Mouse (Mus musculus): ENCODE data around the gene Ctsd. TPM values are rescaled to one million over a fixed set of nuclear protein-coding genes. Genes with fewer than 3 reads are reported as not detected.

Ctsd gene
- polyA plus RNA-seq (2012; rRNA removed): 689 and 921 TPM in 2 replicates

DNA sequence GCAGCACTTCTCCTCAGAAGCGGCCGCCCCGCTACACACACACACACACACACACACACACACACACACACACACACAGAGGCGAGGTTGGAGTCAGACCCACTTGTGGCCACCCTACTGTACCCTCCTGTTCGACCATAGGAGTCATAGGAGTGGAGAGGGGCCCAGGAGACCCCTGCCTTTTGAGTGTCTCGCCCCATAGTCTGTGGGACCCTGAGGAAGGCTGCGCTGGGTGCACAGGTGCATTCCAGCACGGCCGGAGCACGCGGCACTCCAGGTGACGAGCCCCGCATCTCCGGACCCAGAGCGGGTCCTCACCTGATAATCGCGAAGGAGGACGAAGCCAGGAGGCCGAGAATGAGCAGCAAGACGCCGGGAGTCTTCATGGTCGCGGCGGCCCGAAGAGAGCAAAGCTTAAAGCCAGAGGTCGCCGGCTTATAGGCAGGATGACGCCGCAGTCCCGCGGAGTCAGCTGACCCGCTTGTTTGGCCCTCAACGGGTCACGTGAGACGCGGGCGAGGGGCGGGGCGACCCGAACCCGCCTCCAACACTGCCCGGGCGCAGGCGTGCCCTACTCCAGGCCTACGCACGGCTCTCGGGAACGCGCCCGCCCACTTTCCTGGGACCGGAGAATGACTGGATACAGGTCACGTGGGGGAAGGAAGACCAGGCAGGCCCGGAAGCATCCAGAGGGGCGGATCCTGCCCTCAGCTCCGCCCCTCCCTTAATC is at the start of gene Ctsd:
TSS of gene Ctsd (minus strand) at position 620 of the 730 bp plus-strand sequence.
- peak; percentile 97 for DNase-seq
- peak within 1 kb of the TSS; percentile 94 for H3K4me3 ChIP-seq (replicated peaks; ENCODE audit: extremely low read depth, low read depth, low read length)
- under 1% methylated on average over 55 of the region's 55 CpGs for WGBS
- TF ChIP-seq CTCF (IDR thresholded peaks at IDR 0.05; ENCODE audit: insufficient read depth, low read length) (no peak), POLR2A (IDR thresholded peaks at IDR 0.05; ENCODE audit: borderline replicate concordance, extremely low read depth, low read depth, low read length) (peak; percentile 95)
- H3K4me1 ChIP-seq (ENCODE audit: control insufficient read depth, insufficient read depth, low read length): peaks cover 9% of the 10 kb centered on the region

DNA sequence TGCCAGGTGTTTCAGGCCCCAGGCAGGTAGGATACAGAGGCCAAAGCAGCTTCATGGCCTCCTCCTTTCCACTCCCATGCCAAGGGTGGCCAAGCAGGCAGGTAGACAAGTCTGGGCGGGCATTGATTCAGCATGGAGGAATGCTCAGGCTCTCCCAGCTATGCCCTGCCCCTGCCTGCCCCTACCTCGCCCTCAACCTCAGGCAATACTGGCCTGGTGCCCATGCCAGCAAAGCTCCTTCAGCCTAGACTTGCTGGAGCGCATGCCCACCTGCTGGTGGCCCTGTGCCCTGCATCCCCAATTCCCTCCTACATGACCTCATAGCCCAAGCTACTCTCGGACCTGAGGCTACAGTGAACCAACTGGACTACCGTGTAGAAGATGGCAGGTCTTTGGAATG is 49.5 kb upstream of the Ctsd start:
- H3K4me3 ChIP-seq (replicated peaks; ENCODE audit: extremely low read depth, low read depth, low read length): no peak overlapping the region
- WGBS: 77% methylated on average over 5 of the region's 5 CpGs
- TF ChIP-seq CTCF (IDR thresholded peaks at IDR 0.05; ENCODE audit: insufficient read depth, low read length) (peak; percentile 47; the same call in 1 of the 2 replicates), POLR2A (IDR thresholded peaks at IDR 0.05; ENCODE audit: borderline replicate concordance, extremely low read depth, low read depth, low read length) (no peak)
- DNase-seq: peak; percentile 37
- no peaks in the 10 kb centered on the region for H3K4me1 ChIP-seq (ENCODE audit: control insufficient read depth, insufficient read depth, low read length)

DNA sequence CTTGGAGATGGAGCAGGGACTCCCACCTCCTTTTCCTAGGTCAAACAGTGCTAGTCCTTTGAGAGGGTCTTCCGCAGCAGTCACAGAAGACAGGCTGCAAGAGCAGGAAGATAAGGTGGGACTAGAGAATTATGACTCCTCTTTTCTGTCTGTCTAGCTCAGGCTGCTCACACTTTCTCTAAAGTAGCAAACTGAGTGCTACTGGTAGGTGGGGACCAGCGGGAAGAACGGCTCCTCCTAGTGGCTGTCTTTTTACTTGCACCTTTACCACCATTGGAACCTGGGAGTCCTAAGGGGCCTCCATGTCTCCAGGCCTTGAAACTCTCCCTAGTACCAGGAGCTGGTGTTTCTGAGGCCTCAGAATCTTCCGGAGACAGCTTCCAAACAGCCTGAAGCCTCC is 47.7 kb upstream of the Ctsd start:
- peak; percentile 42 for DNase-seq
- TF ChIP-seq POLR2A (IDR thresholded peaks at IDR 0.05; ENCODE audit: borderline replicate concordance, extremely low read depth, low read depth, low read length): no peak
- peak; percentile 85 for TF ChIP-seq CTCF (IDR thresholded peaks at IDR 0.05; ENCODE audit: insufficient read depth, low read length)
- WGBS: 25% methylated on average over 4 of the region's 4 CpGs
- no peak overlapping the region for H3K4me3 ChIP-seq (replicated peaks; ENCODE audit: extremely low read depth, low read depth, low read length)
- no peaks in the 10 kb centered on the region for H3K4me1 ChIP-seq (ENCODE audit: control insufficient read depth, insufficient read depth, low read length)

DNA sequence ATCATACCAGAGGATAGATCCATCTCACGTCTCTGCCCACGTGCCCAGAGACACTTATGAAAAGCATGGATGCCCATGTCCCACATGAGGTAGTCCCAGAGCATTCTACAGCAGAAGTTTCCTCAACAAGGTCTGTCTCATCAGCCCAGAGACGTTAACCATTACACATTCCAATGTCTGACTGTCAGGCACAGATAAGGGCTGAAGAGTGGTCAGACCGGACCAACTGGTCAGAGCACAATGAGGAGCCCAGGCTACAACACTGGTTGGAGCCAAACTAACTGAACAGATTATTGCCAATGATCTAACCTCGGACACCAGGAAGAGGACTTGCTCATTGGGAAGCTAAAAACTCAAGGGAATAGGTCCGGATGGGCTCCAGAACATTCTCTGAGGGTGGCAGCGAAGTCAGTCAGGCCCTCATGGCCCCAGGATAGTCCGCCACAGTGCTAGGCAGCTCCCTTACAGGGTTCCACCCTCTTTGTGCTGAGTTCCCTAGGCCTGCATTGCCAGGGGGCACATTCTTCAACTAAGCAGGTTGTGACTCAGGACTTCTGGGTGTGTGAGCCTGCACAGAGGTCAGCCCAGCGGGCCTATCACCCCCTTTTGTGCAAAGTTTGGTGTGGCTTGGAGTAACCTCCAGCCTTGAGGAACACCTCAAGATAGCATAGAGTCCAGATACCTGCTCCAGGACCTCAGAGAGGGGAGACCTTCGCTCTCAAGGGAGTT is 46.5 kb upstream of the Ctsd start, which contains the start of gene Syt8:
TSS of gene Syt8 (plus strand) at position 714 of the 729 bp plus-strand sequence.
- 76% methylated on average over 10 of the region's 10 CpGs for WGBS
- peak; percentile 42 for DNase-seq
- peaks cover 5% of the 10 kb centered on the region; the same call in 1 of the 2 replicates for H3K4me1 ChIP-seq (ENCODE audit: control insufficient read depth, insufficient read depth, low read length)

DNA sequence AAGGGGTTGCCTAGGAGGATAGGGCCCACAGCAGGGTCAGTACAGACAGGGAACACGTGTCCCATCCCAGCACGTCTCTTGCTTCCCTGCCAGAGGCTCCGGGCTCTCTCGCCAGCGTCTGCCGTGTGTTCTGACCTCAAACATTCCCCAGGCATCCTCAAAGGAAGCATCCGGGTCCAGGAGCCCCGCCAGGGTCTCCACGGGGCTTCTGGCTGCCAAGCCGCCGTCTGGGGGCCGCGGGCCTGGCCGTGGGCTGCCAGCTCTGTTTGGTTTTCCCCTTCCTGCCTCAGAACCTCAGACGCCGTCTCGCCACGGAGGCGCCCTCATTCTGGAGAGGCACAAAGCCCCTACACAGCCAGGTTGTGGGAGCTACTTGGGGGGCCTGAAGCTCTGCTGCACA is 45.8 kb upstream of the Ctsd start:
- WGBS: 13% methylated on average over 19 of the region's 19 CpGs
- DNase-seq: no peak
- Histone ChIP-seq H3K4me1 (ENCODE audit: control insufficient read depth, insufficient read depth, low read length) (peaks cover 5% of the 10 kb centered on the region; the same call in 1 of the 2 replicates), H3K4me3 (replicated peaks; ENCODE audit: extremely low read depth, low read depth, low read length) (no peak overlapping the region)
- TF ChIP-seq CTCF (IDR thresholded peaks at IDR 0.05; ENCODE audit: insufficient read depth, low read length) (no peak), POLR2A (IDR thresholded peaks at IDR 0.05; ENCODE audit: borderline replicate concordance, extremely low read depth, low read depth, low read length) (no peak)

More for the DNA sequence above, 46.5 kb upstream of the Ctsd start, which contains the start of gene Syt8:
- TF ChIP-seq POLR2A (IDR thresholded peaks at IDR 0.05; ENCODE audit: borderline replicate concordance, extremely low read depth, low read depth, low read length) (no peak), CTCF (IDR thresholded peaks at IDR 0.05; ENCODE audit: insufficient read depth, low read length) (no peak)
- H3K4me3 ChIP-seq (replicated peaks; ENCODE audit: extremely low read depth, low read depth, low read length): no peak within 1 kb of the TSS

DNA sequence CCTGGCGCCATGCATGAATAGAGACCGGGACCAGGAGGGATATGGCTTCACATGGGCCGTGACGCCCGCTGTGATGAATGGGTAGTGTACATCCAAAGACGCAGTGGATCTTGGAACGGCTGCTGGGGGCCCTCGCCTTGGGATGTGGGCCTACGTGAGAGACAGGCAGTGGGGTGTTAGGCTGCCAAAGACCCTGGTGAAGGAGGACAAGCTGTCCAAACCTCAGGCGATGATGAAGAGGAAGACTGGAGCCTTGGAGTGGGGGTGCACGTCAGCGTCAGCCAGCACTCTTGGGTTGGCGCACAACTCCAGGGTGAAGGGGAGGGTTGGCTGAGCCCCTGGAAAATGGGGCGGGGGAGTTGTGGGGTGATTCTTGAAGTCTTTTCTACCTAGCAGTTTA is 43.3 kb upstream of the Ctsd start:
- no peak overlapping the region for H3K4me3 ChIP-seq (replicated peaks; ENCODE audit: extremely low read depth, low read depth, low read length)
- TF ChIP-seq POLR2A (IDR thresholded peaks at IDR 0.05; ENCODE audit: borderline replicate concordance, extremely low read depth, low read depth, low read length) (no peak), CTCF (IDR thresholded peaks at IDR 0.05; ENCODE audit: insufficient read depth, low read length) (no peak)
- H3K4me1 ChIP-seq (ENCODE audit: control insufficient read depth, insufficient read depth, low read length): peaks cover 5% of the 10 kb centered on the region; the same call in 1 of the 2 replicates
- DNase-seq: no peak
- WGBS: 89% methylated on average over 14 of the region's 14 CpGs

DNA sequence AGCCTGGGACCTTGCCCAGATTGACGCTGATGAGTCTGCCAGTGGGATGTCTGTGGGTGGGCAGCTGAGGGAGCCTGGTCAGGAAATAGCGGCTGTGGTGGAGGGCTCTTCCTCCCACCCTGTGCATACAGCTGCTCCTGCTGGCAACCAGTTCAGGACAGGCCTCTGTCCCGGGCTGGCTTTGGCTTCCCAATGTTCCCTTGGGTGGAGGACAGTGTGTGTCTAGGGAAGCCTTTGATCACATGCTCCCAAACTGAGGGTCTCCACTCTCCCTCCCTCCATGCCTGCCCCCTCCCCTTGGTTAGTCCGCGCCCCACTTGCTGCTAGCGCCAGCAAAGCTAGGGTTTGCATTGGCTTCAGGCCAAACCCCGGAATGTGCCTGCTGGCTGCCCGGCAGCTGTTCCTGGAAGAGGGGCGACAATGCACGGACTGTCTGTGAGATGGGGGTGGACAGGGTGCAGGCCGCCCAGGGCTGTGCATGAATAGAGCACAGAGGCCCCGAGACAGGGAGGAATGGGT is 42.4 kb upstream of the Ctsd start:
- H3K4me1 ChIP-seq (ENCODE audit: control insufficient read depth, insufficient read depth, low read length): peaks cover 5% of the 10 kb centered on the region; the same call in 1 of the 2 replicates
- WGBS: 28% methylated on average over 12 of the region's 12 CpGs
- H3K4me3 ChIP-seq (replicated peaks; ENCODE audit: extremely low read depth, low read depth, low read length): no peak overlapping the region
- peak; percentile 49 for DNase-seq
- TF ChIP-seq CTCF (IDR thresholded peaks at IDR 0.05; ENCODE audit: insufficient read depth, low read length) (no peak), POLR2A (IDR thresholded peaks at IDR 0.05; ENCODE audit: borderline replicate concordance, extremely low read depth, low read depth, low read length) (no peak)

DNA sequence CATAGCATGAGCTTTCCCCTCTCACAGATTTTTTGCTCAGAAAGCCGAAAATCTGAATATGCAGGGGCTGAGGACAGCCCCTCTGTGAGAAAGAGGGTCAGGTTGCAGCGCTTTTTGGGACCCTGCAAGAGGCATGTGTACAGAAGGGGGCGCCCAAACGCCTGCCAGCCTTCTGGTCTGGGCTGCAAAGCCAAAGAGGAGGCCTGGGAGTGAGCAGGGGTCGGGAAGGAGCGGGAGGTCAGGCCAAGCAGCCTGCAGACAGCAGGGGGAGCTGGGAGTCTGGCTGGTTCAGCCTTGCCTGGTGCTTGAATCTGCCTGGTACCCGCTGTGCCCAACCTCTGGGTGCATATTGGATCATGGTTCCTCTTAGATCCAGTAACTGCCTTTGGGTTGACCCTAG is 40.4 kb upstream of the Ctsd start:
- no peak for DNase-seq
- H3K4me1 ChIP-seq (ENCODE audit: control insufficient read depth, insufficient read depth, low read length): peaks cover 5% of the 10 kb centered on the region; the same call in 1 of the 2 replicates
- H3K4me3 ChIP-seq (replicated peaks; ENCODE audit: extremely low read depth, low read depth, low read length): no peak overlapping the region
- TF ChIP-seq CTCF (IDR thresholded peaks at IDR 0.05; ENCODE audit: insufficient read depth, low read length) (peak; percentile 1; the same call in 1 of the 2 replicates), POLR2A (IDR thresholded peaks at IDR 0.05; ENCODE audit: borderline replicate concordance, extremely low read depth, low read depth, low read length) (no peak)
- 37% methylated on average over 7 of the region's 7 CpGs for WGBS

DNA sequence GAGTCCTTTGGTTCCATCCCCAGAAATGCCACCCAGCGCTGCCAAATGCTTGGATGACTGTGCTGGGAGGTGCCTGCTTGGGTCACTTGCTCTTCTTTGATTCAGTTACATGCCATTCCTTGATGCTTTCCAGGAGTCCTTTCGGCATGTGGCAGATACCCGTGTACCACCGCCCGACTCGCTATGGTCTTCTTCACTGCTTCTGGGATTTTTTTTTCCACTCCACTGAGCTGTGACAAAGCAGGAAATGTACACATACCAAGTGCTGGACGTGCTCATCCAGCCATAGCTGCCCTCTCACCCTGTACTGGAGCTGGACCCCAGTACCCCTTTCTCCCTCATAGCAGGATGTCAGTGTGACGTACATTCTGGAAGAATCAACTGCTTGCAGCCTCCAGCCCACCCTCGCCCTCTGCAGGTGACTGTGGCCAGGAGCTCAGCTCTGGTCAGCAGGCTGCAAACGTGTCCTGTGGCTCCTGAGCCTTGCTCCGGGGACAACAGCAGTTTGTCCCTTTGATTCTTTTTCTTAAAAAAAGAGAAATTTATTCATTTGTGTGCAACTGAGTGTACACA is 37.9 kb upstream of the Ctsd start:
- WGBS: 74% methylated on average over 11 of the region's 11 CpGs
- no peak for DNase-seq
- Histone ChIP-seq H3K4me3 (replicated peaks; ENCODE audit: extremely low read depth, low read depth, low read length) (no peak overlapping the region), H3K4me1 (ENCODE audit: control insufficient read depth, insufficient read depth, low read length) (peaks cover 5% of the 10 kb centered on the region; the same call in 1 of the 2 replicates)
- TF ChIP-seq POLR2A (IDR thresholded peaks at IDR 0.05; ENCODE audit: borderline replicate concordance, extremely low read depth, low read depth, low read length) (no peak), CTCF (IDR thresholded peaks at IDR 0.05; ENCODE audit: insufficient read depth, low read length) (peak; percentile 60; the same call in 1 of the 2 replicates)
